Mouse (Mus musculus) adrenal gland, adult 8-10 months (tissue): ENCODE results near the gene Flt3. TPM values are rescaled to one million over a fixed set of nuclear protein-coding genes. Genes with fewer than 3 reads are reported as not detected.

Experiments used
- microRNA-seq, 2 experiments: library from miRNA; unstranded; fragments of <30 nt; microRNA quantifications; one replicate each; pipeline ENCODE4 v1.2.0; 2022
- total RNA-seq, 4 experiments: library from RNA; stranded (reverse); gene quantifications; 2 replicates each; pipeline ENCODE4 v1.2.4; 2022

Flt3 gene
- total RNA-seq, 4 experiments from 2014 or later: 0.49 to 0.93 (median 0.67) TPM

Small RNA genes within 50 kb of the gene (microRNA-seq; reads per million reads assigned to microRNA genes)
- gene Mir7k: 0.34 to 0.35 reads per million in 2 experiments

Other genes starting within 250 kb of the Flt3 start
- not detected for gene Gsx1, start 211.8 kb downstream of the Flt3 start, total RNA-seq
- not detected for gene Pdx1, start 130.5 kb downstream of the Flt3 start, total RNA-seq
- not detected for gene Cdx2, start 93.2 kb downstream of the Flt3 start, total RNA-seq
- gene Urad, start 78.0 kb downstream of the Flt3 start, total RNA-seq: 1 to 10 TPM in 2 of 4 experiments, not detected in 2; 1.2 to 1.5 TPM
- gene Pan3, start 29.7 kb upstream of the Flt3 start, total RNA-seq: 100 to 1,000 TPM in 2 of 4 experiments, 10 to 100 TPM in 2; 87.1 to 151 (median 115) TPM